Mouse (Mus musculus) thymus, postnatal 25 days (tissue): ENCODE data around the gene Spred1.
"Not testable (repeated sequence)": the region's sequence is repeated elsewhere in the genome, so short reads cannot be mapped to it uniquely, and the experiment has no call there.

Source experiments
- DNase-seq: peaks from one replicate; pipeline ENCODE4 v3.0.0; 2022

The Spred1 gene

GRCm38 (mm10) chr2:117120246-117121211 is 645 bp upstream of the Spred1 start:
- DNase-seq = peak; percentile 89

GRCm38 (mm10) chr2:117121984-117122605 is 921 bp downstream of the Spred1 start:
- DNase-seq = no peak

GRCm38 (mm10) chr2:117122701-117123337 is 1.6 kb downstream of the Spred1 start:
- DNase-seq = peak; percentile 54

- DNase-seq = no peak
Measured at GRCm38 (mm10) chr2:117123701-117124100, 2.5 kb downstream of the Spred1 start.

GRCm38 (mm10) chr2:117124839-117125238 is 3.7 kb downstream of the Spred1 start:
- no peak for DNase-seq

- DNase-seq = no peak
Measured at GRCm38 (mm10) chr2:117129156-117129555, 8.0 kb downstream of the Spred1 start.

- not testable (repeated sequence) for DNase-seq
Measured at GRCm38 (mm10) chr2:117131041-117131440, 9.9 kb downstream of the Spred1 start.

GRCm38 (mm10) chr2:117131910-117132309 is 10.7 kb downstream of the Spred1 start:
- no peak for DNase-seq

- no peak for DNase-seq
Measured at GRCm38 (mm10) chr2:117133541-117133940, 12.4 kb downstream of the Spred1 start.

- DNase-seq = no peak
Measured at GRCm38 (mm10) chr2:117137751-117138150, 16.6 kb downstream of the Spred1 start.

GRCm38 (mm10) chr2:117138932-117139331 is 17.8 kb downstream of the Spred1 start:
- DNase-seq = no peak

- no peak for DNase-seq
Measured at GRCm38 (mm10) chr2:117139977-117140376, 18.8 kb downstream of the Spred1 start.

GRCm38 (mm10) chr2:117143106-117143505 is 21.9 kb downstream of the Spred1 start:
- DNase-seq = no peak

- DNase-seq = no peak
Measured at GRCm38 (mm10) chr2:117146026-117146425, 24.9 kb downstream of the Spred1 start.

GRCm38 (mm10) chr2:117146617-117147016 is 25.4 kb downstream of the Spred1 start:
- DNase-seq = no peak

- no peak for DNase-seq
Measured at GRCm38 (mm10) chr2:117152161-117152560, 31.0 kb downstream of the Spred1 start.

- DNase-seq = no peak
Measured at GRCm38 (mm10) chr2:117168379-117168778, 47.2 kb downstream of the Spred1 start.

GRCm38 (mm10) chr2:117169037-117169436 is 47.9 kb downstream of the Spred1 start:
- no peak for DNase-seq

GRCm38 (mm10) chr2:117172981-117173380 is 51.8 kb downstream of the Spred1 start:
- DNase-seq = no peak

GRCm38 (mm10) chr2:117176066-117176465 is 54.9 kb downstream of the Spred1 start:
- no peak for DNase-seq

GRCm38 (mm10) chr2:117176937-117177336 is 55.8 kb downstream of the Spred1 start:
- no peak for DNase-seq

- peak; percentile 80 for DNase-seq
Measured at GRCm38 (mm10) chr2:117180250-117180885, 59.2 kb downstream of the Spred1 start.

GRCm38 (mm10) chr2:117185587-117185986 is 64.4 kb downstream of the Spred1 start:
- DNase-seq = no peak
